Mouse (Mus musculus): ENCODE results near the gene Cd101.

The Cd101 gene

GRCm38 (mm10) chr3:101003575-101004356 lies 25.6 kb downstream of the Cd101 start:
- no peak for DNase-seq (ENCODE audit: low read depth, low spot score)

GRCm38 (mm10) chr3:100999732-101000131 lies 29.6 kb downstream of the Cd101 start:
- DNase-seq (ENCODE audit: low read depth, low spot score) = no peak

GRCm38 (mm10) chr3:100998904-100999340 lies 30.4 kb downstream of the Cd101 start:
- peak; percentile 48 for DNase-seq (ENCODE audit: low read depth, low spot score)

- DNase-seq (ENCODE audit: low read depth, low spot score) = no peak
These were observed 31.4 kb downstream of the Cd101 start for GRCm38 (mm10) chr3:100997785-100998570.

GRCm38 (mm10) chr3:100994252-100994651 lies 35.1 kb downstream of the Cd101 start:
- no peak for DNase-seq (ENCODE audit: low read depth, low spot score)

GRCm38 (mm10) chr3:100993718-100994117 lies 35.6 kb downstream of the Cd101 start:
- DNase-seq (ENCODE audit: low read depth, low spot score) = no peak

GRCm38 (mm10) chr3:100993158-100993557 lies 36.2 kb downstream of the Cd101 start:
- DNase-seq (ENCODE audit: low read depth, low spot score) = no peak

- DNase-seq (ENCODE audit: low read depth, low spot score) = no peak
These were observed 39.1 kb downstream of the Cd101 start for GRCm38 (mm10) chr3:100990231-100990630.

GRCm38 (mm10) chr3:100989417-100989816 lies 39.9 kb downstream of the Cd101 start:
- no peak for DNase-seq (ENCODE audit: low read depth, low spot score)

- DNase-seq (ENCODE audit: low read depth, low spot score) = no peak
These were observed 50.1 kb downstream of the Cd101 start for GRCm38 (mm10) chr3:100979290-100979689.

- DNase-seq (ENCODE audit: low read depth, low spot score) = peak; percentile 48
These were observed 55.5 kb downstream of the Cd101 start for GRCm38 (mm10) chr3:100973906-100974305.

- peak; percentile 87 for DNase-seq (ENCODE audit: low read depth, low spot score)
These were observed 60.0 kb downstream of the Cd101 start, which contains the start of gene Ttf2 for GRCm38 (mm10) chr3:100969176-100969917. Ttf2 (minus strand) TSS chr3:100969663.

GRCm38 (mm10) chr3:100963849-100964542 lies 65.4 kb downstream of the Cd101 start:
- peak; percentile 9 for DNase-seq (ENCODE audit: low read depth, low spot score)

- no peak for DNase-seq (ENCODE audit: low read depth, low spot score)
These were observed 67.9 kb downstream of the Cd101 start for GRCm38 (mm10) chr3:100961501-100961900.

- no peak for DNase-seq (ENCODE audit: low read depth, low spot score)
These were observed 68.3 kb downstream of the Cd101 start for GRCm38 (mm10) chr3:100961007-100961406.

GRCm38 (mm10) chr3:100954616-100955015 lies 74.7 kb downstream of the Cd101 start:
- DNase-seq (ENCODE audit: low read depth, low spot score) = no peak

GRCm38 (mm10) chr3:100951531-100951930 lies 77.8 kb downstream of the Cd101 start:
- DNase-seq (ENCODE audit: low read depth, low spot score) = no peak

- DNase-seq (ENCODE audit: low read depth, low spot score) = no peak
These were observed 82.1 kb downstream of the Cd101 start for GRCm38 (mm10) chr3:100947286-100947685.
